Mouse (Mus musculus) myocyte (in vitro differentiated cells): ENCODE measurements around the gene Adamtsl4. TPM values are rescaled to one million over a fixed set of nuclear protein-coding genes. Genes with fewer than 3 reads are reported as not detected.

Experiments used
- H3K27me3 ChIP-seq: one replicate; pipeline ENCODE4 v1.6.1; 2011; ENCODE audit not compliant: control insufficient read depth, insufficient read depth, insufficient read length
- H3K36me3 ChIP-seq: one replicate; pipeline ENCODE4 v1.6.1; 2011; ENCODE audit not compliant: control insufficient read depth, insufficient read depth
- H3K4me2 ChIP-seq: one replicate; pipeline ENCODE4 v1.6.1; 2011; ENCODE audit warnings: low read depth, control low read depth
- H3K4me3 ChIP-seq: one replicate; pipeline ENCODE4 v1.5.1; 2011; ENCODE audit warnings: mild to moderate bottlenecking, control low read depth, moderate library complexity
- H3K79me2 ChIP-seq: one replicate; pipeline ENCODE4 v1.6.1; 2011; ENCODE audit not compliant: control insufficient read depth, insufficient read depth
- H3ac ChIP-seq: one replicate; pipeline ENCODE4 v1.6.1; 2011; ENCODE audit not compliant: control insufficient read depth, insufficient read length
- CEBPB ChIP-seq: IDR thresholded peaks from 2 replicates; pipeline ENCODE4 v1.6.1; 2011; ENCODE audit warnings: mild to moderate bottlenecking, moderate library complexity; ENCODE audit not compliant: poor library complexity, insufficient read depth, severe bottlenecking
- E2F4 ChIP-seq: IDR thresholded peaks from one replicate; pipeline ENCODE4 v1.6.1; 2011; ENCODE audit warnings: mild to moderate bottlenecking, control low read depth, moderate library complexity; ENCODE audit not compliant: insufficient read depth
- MAX ChIP-seq: IDR thresholded peaks from one replicate; pipeline ENCODE4 v1.6.1; 2011; ENCODE audit warnings: low read depth, mild to moderate bottlenecking, control low read depth
- MYOD1 ChIP-seq, 3 experiments: IDR thresholded peaks; one replicate each; pipeline ENCODE4 v1.6.1; 2011; ENCODE audit warnings: control low read depth in 2 of 3, low read depth in 2 of 3, mild to moderate bottlenecking in 2 of 3, moderate library complexity in 1 of 3; ENCODE audit not compliant: insufficient read length in 2 of 3, control insufficient read depth in 1 of 3
- MYOG ChIP-seq, 3 experiments: IDR thresholded peaks; one replicate each; pipeline ENCODE4 v1.6.1; 2011; ENCODE audit warnings: control low read depth in 2 of 3, low read depth in 2 of 3, mild to moderate bottlenecking in 2 of 3; ENCODE audit not compliant: insufficient read length in 2 of 3, control insufficient read depth in 1 of 3, insufficient read depth in 1 of 3
- POLR2A ChIP-seq: IDR thresholded peaks from one replicate; pipeline ENCODE4 v1.6.1; 2011; ENCODE audit warnings: low read depth, mild to moderate bottlenecking, control low read depth, moderate library complexity; ENCODE audit not compliant: insufficient read length
- POLR2AphosphoS2 ChIP-seq: IDR thresholded peaks from one replicate; pipeline ENCODE4 v1.6.1; 2011; ENCODE audit warnings: low read depth, control low read depth; ENCODE audit not compliant: insufficient read length
- REST ChIP-seq: IDR thresholded peaks from one replicate; pipeline ENCODE4 v1.6.1; 2011; ENCODE audit warnings: mild to moderate bottlenecking, control low read depth, moderate library complexity; ENCODE audit not compliant: insufficient read depth, insufficient read length
- SRF ChIP-seq: IDR thresholded peaks from one replicate; pipeline ENCODE4 v1.6.1; 2011; ENCODE audit warnings: low read depth; ENCODE audit not compliant: control insufficient read depth, insufficient read length
- TCF12 ChIP-seq: IDR thresholded peaks from one replicate; pipeline ENCODE4 v1.6.1; 2011; ENCODE audit warnings: mild to moderate bottlenecking, control low read depth; ENCODE audit not compliant: poor library complexity, insufficient read depth, severe bottlenecking
- TCF3 ChIP-seq: IDR thresholded peaks from one replicate; pipeline ENCODE4 v1.6.1; 2011; ENCODE audit warnings: low read depth, control low read depth; ENCODE audit not compliant: insufficient read length
- USF1 ChIP-seq: IDR thresholded peaks from one replicate; pipeline ENCODE4 v1.6.1; 2011; ENCODE audit warnings: low read depth, mild to moderate bottlenecking, control low read depth, moderate library complexity
- polyA plus RNA-seq: library from polyadenylated mRNA; unstranded; fragments of >200 nt; fragmentation: generic; extraction: Trizol; gene quantifications from one replicate; pipeline ENCODE4 v1.2.1, GENCODE M21; 2012; ENCODE audit warnings: missing spikeins

Gene Adamtsl4
- polyA plus RNA-seq, 1 experiment, result 4.6 TPM

DNA sequence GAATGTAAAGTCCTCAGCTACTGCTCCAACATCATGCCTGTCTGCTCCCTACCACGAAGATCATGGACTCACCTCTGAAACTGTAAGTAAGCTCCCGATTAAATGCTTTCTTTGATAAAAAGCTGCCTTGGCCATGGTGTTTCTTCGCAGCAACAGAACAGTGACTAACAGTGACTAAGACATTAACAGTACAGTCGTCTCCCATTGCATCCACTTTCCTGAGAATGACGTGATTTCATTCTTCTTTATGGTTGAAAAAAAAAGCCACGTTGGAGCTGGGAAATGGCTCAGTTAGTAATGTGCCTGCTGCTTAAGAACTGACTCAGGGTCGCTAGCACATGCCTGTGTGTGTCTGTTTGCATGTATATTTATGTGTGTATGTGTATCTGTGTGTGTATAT lies 38.1 kb upstream of the Adamtsl4 start:
- TF ChIP-seq CEBPB (peak; percentile 72), USF1 (no peak)
- H3K27me3 ChIP-seq, result no peaks in the 10 kb centered on the region
- peak overlapping the region; percentile 83 for H3K4me2 ChIP-seq
- H3K79me2 ChIP-seq, result no peaks in the 10 kb centered on the region
- no peak overlapping the region for H3ac ChIP-seq
- no peaks in the 10 kb centered on the region for H3K36me3 ChIP-seq
- H3K4me3 ChIP-seq, result no peak overlapping the region

DNA sequence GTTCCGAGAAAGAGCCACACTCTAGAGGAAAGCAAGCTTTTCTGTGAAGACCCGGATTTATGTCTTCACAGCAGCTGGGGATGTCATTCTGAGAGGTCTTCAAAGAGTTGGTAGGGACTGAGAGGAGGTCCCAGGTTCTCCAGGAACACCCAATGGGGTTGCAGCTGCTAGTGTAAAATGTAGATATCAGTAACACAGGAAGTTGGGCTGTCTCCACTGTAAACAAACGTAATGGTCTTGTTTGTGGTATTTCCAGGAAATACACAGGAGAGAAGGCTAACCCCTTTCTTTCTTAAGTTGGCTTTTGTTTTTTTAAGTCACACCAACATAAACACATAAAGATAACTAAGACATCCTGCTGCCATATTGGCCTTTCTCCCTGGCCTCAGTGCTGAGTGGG lies 34.7 kb upstream of the Adamtsl4 start:
- Histone ChIP-seq H3K27me3 (no peaks in the 10 kb centered on the region), H3K4me2 (no peak overlapping the region), H3K36me3 (no peaks in the 10 kb centered on the region), H3ac (no peak overlapping the region), H3K4me3 (no peak overlapping the region), H3K79me2 (no peaks in the 10 kb centered on the region)
- TF ChIP-seq TCF12 (no peak), E2F4 (no peak), MYOD1 (IDR thresholded peaks at IDR 0.05; ENCODE audit: control insufficient read depth in 1 of 3, insufficient read length in 2 of 3, low read depth in 2 of 3) (no peak), POLR2AphosphoS2 (no peak), REST (no peak), TCF3 (no peak), MYOG (IDR thresholded peaks at IDR 0.05; ENCODE audit: control insufficient read depth in 1 of 3, insufficient read depth in 1 of 3, insufficient read length in 2 of 3, low read depth in 2 of 3) (no peak), MAX (no peak), POLR2A (no peak), CEBPB (no peak), SRF (no peak), USF1 (no peak)

DNA sequence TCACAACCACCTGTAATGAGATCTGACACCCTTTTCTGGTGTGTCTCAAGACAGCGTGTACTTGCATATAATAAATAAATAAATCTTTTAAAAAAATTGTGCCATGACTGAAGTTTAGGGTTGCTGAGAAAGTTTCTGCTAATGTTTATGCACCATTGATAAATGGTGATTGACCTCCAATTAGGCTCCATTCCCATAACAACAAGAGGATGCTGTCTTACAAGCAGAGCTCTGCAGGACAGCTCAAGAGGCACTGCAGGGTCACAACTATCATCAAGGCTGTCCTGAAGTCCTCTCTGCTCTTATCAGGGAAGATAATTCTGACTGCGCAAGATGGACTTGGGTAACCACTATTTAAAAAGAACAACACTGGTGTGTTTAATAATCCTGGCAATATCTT lies 30.4 kb upstream of the Adamtsl4 start:
- no peak overlapping the region for H3ac ChIP-seq
- no peaks in the 10 kb centered on the region for H3K27me3 ChIP-seq
- no peak overlapping the region for H3K4me3 ChIP-seq
- no peaks in the 10 kb centered on the region for H3K36me3 ChIP-seq
- TF ChIP-seq MAX (no peak), TCF3 (no peak), SRF (no peak), REST (no peak), POLR2AphosphoS2 (no peak), POLR2A (no peak), E2F4 (no peak)
- H3K79me2 ChIP-seq, result no peaks in the 10 kb centered on the region
- H3K4me2 ChIP-seq, result no peak overlapping the region

DNA sequence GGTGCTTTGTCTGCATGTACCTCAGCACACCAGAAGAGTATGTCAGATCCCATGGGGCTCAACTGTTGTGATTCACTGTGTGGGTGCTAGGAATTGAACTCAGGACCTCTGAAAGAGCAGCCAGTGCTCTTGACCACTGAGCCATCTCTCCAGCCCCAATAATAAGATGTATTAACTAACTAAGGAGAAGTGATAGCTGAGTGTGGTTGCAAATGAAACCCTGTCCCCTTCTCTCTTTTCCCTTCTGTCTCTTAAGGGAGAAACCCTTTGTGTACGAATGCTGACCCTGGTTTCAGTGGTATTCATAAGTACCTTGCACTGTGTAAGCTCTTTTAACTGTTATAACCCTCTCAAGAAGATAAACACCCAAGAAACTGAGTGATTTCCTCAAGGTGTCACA lies 28.4 kb upstream of the Adamtsl4 start:
- TF ChIP-seq TCF3, result no peak
- no peak for TF ChIP-seq REST
- no peak for TF ChIP-seq TCF12
- TF ChIP-seq USF1, result no peak
- no peak for TF ChIP-seq POLR2AphosphoS2
- TF ChIP-seq CEBPB, result no peak
- no peak for TF ChIP-seq SRF
- TF ChIP-seq MAX, result no peak
- no peak for TF ChIP-seq MYOD1 (IDR thresholded peaks at IDR 0.05; ENCODE audit: control insufficient read depth in 1 of 3, insufficient read length in 2 of 3, low read depth in 2 of 3)
- TF ChIP-seq POLR2A, result no peak
- Histone ChIP-seq H3K27me3 (no peaks in the 10 kb centered on the region), H3K36me3 (no peaks in the 10 kb centered on the region), H3K4me2 (no peak overlapping the region), H3K79me2 (no peaks in the 10 kb centered on the region), H3K4me3 (no peak overlapping the region), H3ac (no peak overlapping the region)

DNA sequence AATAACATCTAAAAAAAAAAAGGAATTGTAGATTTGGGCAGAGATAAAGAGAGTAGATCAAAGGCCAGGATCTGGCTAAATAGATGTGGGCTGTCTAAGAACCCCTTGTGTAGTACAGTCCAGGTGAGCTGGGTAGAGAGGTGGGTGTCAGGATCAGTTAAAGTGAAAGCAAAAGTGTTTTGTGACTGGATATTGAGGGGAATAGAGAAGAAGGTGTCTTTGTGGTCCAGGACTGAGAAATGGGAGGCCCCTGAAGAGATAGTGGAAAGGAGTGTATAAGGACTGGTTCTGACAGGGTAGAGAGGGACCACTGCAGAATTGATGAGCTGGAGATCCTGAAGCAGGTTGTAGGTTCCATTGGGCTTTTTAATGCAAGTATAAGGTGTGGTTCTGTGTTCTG lies 22.2 kb upstream of the Adamtsl4 start:
- no peaks in the 10 kb centered on the region for H3K79me2 ChIP-seq
- no peaks in the 10 kb centered on the region for H3K36me3 ChIP-seq
- H3K4me3 ChIP-seq, result no peak overlapping the region
- no peak overlapping the region for H3K4me2 ChIP-seq
- no peaks in the 10 kb centered on the region for H3K27me3 ChIP-seq
- H3ac ChIP-seq, result no peak overlapping the region
- TF ChIP-seq SRF, result no peak
- no peak for TF ChIP-seq REST
- no peak for TF ChIP-seq USF1
- TF ChIP-seq MYOG (IDR thresholded peaks at IDR 0.05; ENCODE audit: control insufficient read depth in 1 of 3, insufficient read depth in 1 of 3, insufficient read length in 2 of 3, low read depth in 2 of 3), result no peak
- TF ChIP-seq TCF3, result no peak
- TF ChIP-seq TCF12, result no peak
- no peak for TF ChIP-seq POLR2A
- TF ChIP-seq MAX, result no peak
- no peak for TF ChIP-seq CEBPB
- no peak for TF ChIP-seq POLR2AphosphoS2
- TF ChIP-seq MYOD1 (IDR thresholded peaks at IDR 0.05; ENCODE audit: control insufficient read depth in 1 of 3, insufficient read length in 2 of 3, low read depth in 2 of 3), result no peak
- no peak for TF ChIP-seq E2F4
